Mouse (Mus musculus) telencephalon, adult 2 months (tissue): ENCODE data around the gene Glmn.
A peak's percentile ranks its signal among the peaks of the same experiment; 100 is the strongest.

ENCODE experiments used
- DNase-seq: peaks from one replicate; pipeline ENCODE4 v3.0.0-alpha.2; 2011; ENCODE audit warnings: low read depth, low spot score

Gene Glmn

GRCm38 (mm10) chr5:107518602-107519001, 79.1 kb downstream of the Glmn start:
- DNase-seq, result no peak

GRCm38 (mm10) chr5:107516087-107516486, 81.6 kb downstream of the Glmn start:
- peak; percentile 61 for DNase-seq

GRCm38 (mm10) chr5:107515453-107515852, 82.2 kb downstream of the Glmn start:
- DNase-seq, result no peak

GRCm38 (mm10) chr5:107513583-107513982, 84.1 kb downstream of the Glmn start:
- DNase-seq, result no peak

- no peak for DNase-seq
Observed at GRCm38 (mm10) chr5:107511326-107511725, 86.4 kb downstream of the Glmn start.

GRCm38 (mm10) chr5:107510503-107510902, 87.2 kb downstream of the Glmn start:
- DNase-seq, result no peak

GRCm38 (mm10) chr5:107507321-107507720, 90.4 kb downstream of the Glmn start, which contains the start of gene Gm42669:
Gene Gm42669, plus strand, starts transcription at chr5:107507621.
- no peak for DNase-seq

- no peak for DNase-seq
Observed at GRCm38 (mm10) chr5:107500741-107501140, 96.9 kb downstream of the Glmn start.

GRCm38 (mm10) chr5:107499891-107500535, 97.7 kb downstream of the Glmn start:
- DNase-seq, result no peak
